Mouse (Mus musculus) cortical plate, adult 2 months (tissue): ENCODE results near the gene Ccdc92b.

ENCODE experiments used
- CTCF ChIP-seq: fragments of 200-500 bp; IDR thresholded peaks from 2 replicates; pipeline ENCODE4 v1.5.1; 2011; ENCODE audit warnings: mild to moderate bottlenecking, control low read depth, low read length; ENCODE audit not compliant: insufficient read depth; ENCODE audit errors: extremely low read depth
- POLR2A ChIP-seq: fragments of 200-500 bp; IDR thresholded peaks from 2 replicates; pipeline ENCODE4 v1.6.1; 2011; ENCODE audit warnings: mild to moderate bottlenecking, low read length, control low read depth; ENCODE audit not compliant: insufficient read depth; ENCODE audit errors: extremely low read depth

DNA sequence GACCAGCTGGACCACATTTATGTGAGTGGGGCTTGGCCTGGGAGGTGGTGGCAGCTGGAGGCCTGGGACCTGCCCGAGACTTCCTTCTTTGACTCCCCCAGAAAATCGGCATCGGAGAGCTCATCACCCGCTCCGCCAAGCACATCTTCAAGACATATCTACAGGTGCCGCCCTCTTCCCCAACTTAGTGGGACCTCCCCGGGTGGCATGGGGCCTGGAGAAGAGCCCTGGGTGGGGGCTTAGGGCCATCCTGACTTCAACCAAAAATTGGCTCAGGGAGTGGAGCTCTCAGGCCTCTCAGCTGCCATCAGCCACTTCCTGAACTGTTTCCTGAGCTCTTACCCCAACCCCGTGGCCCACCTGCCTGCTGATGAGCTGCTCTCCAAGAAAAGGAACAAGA lies 45.5 kb downstream of the Ccdc92b start:
- TF ChIP-seq CTCF (no peak), POLR2A (no peak)
